Mouse (Mus musculus): ENCODE measurements around the gene Ate1.
A peak's percentile ranks its signal among the peaks of the same experiment; 100 is the strongest.
"Not testable (repeated sequence)": the region's sequence is repeated elsewhere in the genome, so short reads cannot be mapped to it uniquely, and the experiment has no call there.

Gene Ate1

DNA sequence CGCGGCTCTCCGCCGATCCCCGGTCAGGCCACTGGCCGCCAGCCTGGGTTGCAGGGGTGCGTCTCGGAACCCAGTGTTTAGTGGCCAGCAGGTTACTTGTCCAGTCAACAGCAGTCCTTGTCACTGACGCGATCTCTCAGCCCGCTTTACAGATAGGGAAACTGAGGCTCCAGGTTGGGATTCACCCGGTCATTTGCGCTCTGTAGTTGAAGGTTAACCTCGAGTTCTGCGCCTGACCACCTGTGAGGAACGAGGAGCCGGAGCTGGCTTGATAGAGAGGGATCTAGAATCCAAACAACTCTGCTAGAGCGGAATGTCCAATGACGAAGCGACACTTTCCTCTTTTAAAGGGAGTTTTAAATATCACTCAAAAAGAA lies at the start of gene Ate1:
Ate1 (minus strand) TSS at position 321 of the 377 bp plus-strand sequence.
- no peak for DNase-seq

DNA sequence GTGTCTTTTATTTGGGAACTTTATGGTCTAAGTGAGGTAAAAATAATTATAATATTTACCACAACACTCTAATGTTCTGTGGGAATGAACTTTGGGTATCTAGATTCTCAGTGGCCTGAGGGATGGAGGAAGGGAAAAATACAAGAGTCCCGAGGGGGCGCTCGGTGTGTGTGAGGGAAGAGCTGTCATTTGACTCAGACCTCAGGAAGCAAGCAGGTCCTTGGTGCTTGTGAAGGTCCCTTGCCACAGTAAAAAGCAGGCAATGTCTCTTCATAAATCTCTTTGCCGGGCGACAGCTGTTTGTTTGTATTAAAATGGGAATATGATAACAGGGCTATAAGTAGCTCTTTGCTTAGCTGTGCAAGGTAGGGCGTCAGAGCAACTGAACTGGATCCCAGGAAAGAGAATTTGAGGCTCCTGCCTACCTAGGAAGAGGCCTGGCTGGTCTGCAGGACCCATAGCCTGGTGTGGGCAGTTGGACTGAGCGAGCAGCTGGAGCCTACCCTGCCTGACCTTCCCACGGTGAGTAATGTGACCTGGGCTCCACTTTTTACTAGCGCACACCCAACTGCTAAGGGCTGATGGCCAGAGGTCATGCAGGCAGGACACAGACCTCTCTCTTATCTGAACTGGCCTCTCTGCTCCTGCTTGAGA lies 48.7 kb upstream of the Ate1 start:
- no peak for DNase-seq

DNA sequence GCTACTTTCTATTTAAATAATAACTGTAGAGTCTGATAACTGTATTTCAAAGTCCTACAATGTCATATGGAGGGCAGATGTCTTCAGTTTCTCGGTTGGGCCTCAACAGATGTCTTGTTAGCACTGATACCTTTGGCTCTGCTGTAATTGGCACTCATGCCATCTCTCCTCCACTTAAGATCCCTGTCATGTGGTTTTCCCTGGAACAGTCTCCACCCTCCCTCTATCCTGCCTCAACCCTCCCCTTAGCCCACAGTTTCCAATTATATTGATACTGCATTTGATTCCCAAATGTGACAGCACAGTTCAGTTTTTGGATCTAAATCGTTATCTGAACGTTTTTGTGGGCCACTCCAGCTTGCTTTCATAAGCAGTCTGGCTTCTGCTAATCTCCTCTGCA lies 44.4 kb upstream of the Ate1 start:
- DNase-seq = no peak

GRCm38 (mm10) chr7:130563880-130564279 lies 43.7 kb upstream of the Ate1 start:
- DNase-seq = no peak

DNA sequence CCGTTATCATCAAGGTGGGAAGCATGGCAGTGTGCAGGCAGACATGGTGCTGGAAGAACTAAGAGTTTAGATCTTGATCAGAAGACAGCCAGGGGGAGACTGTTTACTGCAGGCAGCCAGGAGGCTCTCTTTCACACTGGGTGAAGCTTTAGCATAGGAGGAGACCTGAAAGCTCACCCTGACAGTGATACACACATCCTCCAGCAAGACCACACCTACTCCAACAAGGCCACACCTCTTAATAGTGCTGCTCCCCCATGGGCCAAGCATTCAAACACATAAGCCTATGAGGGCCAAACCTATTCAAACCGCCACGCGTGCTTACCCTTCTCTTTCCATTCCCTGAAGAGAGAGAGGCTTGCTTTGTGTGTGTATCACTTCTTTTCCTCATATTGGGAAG lies 43.1 kb upstream of the Ate1 start:
- DNase-seq = no peak

DNA sequence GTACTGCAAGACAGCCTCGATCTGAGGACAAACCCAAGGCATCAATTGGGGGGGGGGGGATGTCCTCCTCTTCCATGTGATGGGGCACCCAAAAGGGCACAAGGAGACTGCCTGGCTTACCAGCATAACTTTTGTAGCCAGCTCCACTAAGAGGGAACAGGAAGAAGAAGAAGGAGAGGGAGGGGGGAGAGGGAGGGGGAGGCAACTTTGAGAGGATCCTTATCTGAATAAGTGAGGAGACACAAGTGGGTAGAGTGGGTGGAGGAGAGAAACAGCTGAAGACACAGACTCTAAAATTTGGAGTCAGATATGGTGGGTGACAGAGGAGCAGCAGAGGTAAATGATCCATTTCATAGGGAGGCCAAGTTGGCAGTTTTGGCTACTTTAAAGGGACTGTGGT lies 40.8 kb upstream of the Ate1 start:
- no peak for DNase-seq

- DNase-seq = no peak
These were observed 38.4 kb upstream of the Ate1 start for GRCm38 (mm10) chr7:130558592-130558991.

GRCm38 (mm10) chr7:130555597-130555996 lies 35.4 kb upstream of the Ate1 start:
- DNase-seq = no peak

DNA sequence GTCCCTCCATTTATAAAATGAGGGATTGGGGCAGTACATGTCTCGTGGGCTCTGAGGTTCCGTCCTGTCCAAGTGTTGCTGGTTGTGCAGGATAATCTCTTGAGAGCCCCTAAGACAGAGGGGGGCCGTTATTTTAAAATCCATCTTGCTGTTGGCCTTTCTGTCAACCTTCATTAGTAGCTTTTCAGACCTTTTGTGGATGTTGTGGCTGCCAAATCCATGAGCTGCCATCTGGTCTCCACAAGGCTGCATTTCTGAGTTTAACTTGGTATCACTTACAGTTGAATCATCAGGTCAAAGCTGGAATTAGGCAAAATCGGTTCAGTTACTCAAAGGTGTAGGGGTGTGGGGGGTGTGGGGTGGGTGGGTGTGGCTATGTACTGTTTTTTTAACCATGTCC lies 33.2 kb upstream of the Ate1 start:
- no peak for DNase-seq

DNA sequence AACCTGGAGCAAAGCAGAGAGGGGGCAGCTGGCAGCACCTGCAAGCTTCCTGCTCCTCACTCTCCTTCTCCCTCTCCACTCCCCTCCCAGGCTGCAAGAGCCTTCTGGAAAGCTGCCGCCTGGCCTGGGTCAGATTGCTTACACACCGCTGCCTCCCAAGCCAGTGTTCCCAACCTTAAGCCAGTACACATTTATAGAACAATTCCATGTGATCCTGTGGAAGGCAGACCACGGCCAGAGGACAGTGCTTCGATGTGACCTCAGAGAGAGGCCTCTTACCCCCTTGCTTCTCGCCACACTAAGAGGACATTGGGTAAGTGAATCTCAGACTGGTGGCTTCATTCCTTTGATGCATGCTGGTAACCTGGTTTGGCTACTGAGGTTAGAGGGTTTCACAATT lies 32.6 kb upstream of the Ate1 start:
- DNase-seq = no peak

GRCm38 (mm10) chr7:130547635-130548175 lies 27.5 kb upstream of the Ate1 start:
- no peak for DNase-seq

DNA sequence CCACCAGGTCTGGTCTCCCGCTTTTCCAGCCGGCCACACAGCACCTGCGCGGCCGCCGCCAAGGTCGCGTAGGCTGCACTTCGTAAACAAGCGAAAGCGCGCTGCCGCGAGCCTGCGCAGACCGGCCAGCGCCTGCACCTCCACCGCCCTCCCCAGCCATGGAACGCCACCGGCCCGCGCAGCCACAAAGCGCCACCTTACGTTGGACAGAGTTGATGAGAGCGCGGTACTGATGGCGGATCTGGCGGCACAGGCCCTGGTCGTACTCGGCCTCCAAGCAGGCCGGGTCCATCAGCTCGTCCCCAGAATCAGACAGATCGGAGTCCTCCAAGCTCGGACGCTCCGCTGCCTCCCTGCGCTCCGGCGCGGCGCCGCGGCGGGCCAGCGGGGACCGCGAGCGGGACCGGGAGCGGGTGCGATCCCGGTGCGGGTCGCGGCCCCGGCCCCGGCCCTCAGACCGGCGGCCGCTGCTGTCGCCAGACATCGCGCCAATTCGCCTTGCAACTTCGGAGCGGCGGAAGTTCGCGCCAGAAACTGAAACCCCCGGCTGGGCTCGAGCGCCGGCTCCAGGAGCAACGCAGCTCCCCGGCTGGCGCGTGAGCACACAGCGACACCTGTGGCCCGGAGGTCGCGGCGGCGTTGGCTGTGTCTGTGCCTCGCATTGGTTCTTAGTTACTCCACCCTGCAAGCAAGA lies 26.8 kb upstream of the Ate1 start:
- DNase-seq = peak; percentile 81 to 86

DNA sequence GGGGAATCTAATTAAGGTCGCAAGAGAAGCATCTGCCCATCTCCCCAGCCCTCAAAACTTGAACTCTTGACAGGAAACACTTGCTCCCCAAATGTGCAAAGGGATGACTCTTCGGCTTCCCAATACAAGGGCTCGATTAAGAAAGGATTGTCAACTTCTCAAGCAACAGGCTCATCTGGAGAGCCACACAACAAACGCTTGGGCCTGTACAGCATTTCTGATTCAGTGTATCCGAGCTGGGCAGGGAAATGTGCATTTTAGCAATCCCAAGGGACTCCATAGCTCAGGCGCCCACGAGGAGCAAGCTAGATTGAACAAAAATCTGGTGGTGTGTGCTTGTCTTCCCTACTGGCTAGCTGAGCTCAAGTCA lies 26.2 kb upstream of the Ate1 start:
- DNase-seq = no peak

DNA sequence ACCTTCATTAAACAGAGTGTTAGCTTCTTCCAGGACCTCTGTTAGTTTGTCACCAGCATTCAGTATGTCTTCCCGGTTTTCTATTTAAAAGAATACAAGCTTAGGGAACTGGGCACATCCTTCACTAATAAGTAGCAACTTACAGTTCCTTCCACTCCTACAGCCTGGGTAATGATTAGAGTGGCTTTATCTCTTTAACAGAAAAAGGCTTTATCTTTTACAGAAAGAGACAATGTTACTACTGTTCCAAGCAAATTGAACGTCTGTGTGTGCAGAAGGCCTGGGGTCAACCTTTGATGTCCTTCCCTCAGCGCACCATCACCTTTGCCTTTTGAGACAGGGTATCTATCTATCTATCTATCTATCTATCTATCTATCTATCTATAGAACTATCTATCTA lies 25.7 kb upstream of the Ate1 start:
- no peak for DNase-seq

- no peak for DNase-seq
These were observed 25.2 kb upstream of the Ate1 start for GRCm38 (mm10) chr7:130545401-130545800.

DNA sequence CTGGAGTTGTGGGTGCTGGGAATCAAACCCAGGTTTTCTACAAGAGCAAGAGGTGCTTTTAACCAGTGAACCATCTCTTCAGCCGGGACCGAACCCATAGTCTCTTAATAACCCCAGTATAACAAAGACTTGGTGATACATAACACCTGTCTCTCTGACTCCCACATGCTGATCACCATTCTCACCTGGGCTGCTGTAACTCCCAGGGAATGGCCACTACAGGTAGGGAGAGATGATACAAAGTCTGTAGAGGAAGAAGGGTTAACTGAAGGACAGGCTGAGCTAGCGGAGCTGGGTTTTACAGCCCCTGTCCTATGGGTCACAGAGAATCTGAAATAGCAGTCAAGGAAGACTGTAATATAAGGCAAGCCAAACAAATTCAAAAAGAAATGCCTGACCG lies 23.0 kb upstream of the Ate1 start:
- no peak for DNase-seq

GRCm38 (mm10) chr7:130540176-130540575 lies 20.0 kb upstream of the Ate1 start:
- DNase-seq = no peak

DNA sequence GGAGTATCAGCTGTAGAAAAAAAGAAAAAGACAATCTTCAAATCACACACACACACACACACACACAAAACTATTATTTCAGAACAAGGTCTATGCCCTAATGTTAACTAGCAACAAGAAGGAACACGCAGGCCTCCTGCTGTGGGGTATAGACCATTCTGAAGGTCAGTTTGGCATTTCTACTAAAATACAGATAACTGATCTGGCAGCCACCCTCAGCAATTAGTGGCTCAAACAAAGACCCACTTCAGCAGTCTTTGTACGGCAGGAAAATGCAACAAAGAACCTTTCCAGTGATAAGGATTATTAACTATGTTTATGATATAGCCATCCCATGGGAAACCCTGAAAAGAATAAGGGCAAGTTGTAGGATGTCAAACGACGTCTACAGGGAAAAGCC lies 16.9 kb upstream of the Ate1 start:
- DNase-seq = no peak

DNA sequence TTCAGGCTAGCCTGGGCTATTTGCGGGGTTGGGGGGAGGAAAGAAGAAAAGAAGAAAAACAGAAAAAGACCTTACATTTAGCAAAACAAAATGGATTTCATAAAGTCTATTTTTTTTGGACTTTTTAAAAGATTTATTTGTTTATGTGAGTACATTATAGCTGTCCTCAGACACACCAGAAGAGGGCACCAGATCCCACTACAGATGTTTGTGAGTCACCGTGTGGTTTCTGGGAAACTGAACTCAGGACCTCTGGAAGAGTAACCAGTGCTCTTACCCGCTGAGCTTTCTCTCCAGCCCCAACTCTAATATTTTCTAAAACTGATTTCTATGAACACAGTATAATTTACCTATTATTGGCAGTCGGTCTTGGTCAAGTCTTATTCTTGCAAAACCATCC lies 15.0 kb upstream of the Ate1 start:
- DNase-seq = no peak

- DNase-seq = peak; percentile 36 to 56
These were observed 13.4 kb upstream of the Ate1 start for GRCm38 (mm10) chr7:130533316-130534260.

- not testable (repeated sequence) for DNase-seq
These were observed 11.0 kb upstream of the Ate1 start for GRCm38 (mm10) chr7:130531138-130531537.

DNA sequence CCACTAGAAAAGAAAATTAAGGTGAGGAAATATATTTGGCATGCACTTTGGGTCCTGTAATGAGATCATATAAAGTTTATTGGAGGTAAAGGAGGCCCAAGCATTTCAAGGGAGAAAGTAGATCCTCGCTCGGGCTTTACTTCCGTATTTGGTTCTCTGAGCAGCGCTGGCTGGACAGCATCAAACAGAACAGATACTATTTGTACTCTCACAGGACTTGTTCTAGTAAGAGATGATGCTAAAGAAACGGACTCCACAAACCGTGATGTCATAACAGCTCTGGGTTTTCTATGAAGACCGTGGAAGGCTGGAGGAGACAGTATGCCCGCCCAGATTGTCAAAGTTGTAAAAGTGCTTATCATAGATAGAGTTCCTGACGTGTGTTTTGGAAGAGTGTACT lies 7.1 kb upstream of the Ate1 start:
- DNase-seq = no peak

- no peak for DNase-seq
These were observed 3.3 kb upstream of the Ate1 start for GRCm38 (mm10) chr7:130523451-130523850.
